Mouse (Mus musculus) heart, embryonic 13.5 days (tissue): ENCODE data around the gene Calcrl. TPM values are rescaled to one million over a fixed set of nuclear protein-coding genes. Genes with fewer than 3 reads are reported as not detected.
"Not testable (repeated sequence)": the region's sequence is repeated elsewhere in the genome, so short reads cannot be mapped to it uniquely, and the experiment has no call there.

Experiments used
- ATAC-seq: fragments of 200-750 bp; cut with Nextera tagmentation; 2 replicates; pipeline ENCODE4 v1.8.0; 2017; ENCODE audit warnings: moderate TSS enrichment; ENCODE audit not compliant: insufficient number of reproducible peaks, low FRiP score, low TSS enrichment; ENCODE audit errors: extremely low read depth
- H3K27ac ChIP-seq: fragments of 300-500 bp; sonication (generic); replicated peaks from 2 replicates; pipeline ENCODE4 v1.5.1; 2015; ENCODE audit warnings: moderate library complexity, mild to moderate bottlenecking, inconsistent platforms
- H3K27me3 ChIP-seq: fragments of 300-500 bp; sonication (generic); replicated peaks from 2 replicates; pipeline ENCODE4 v1.6.1; 2015; ENCODE audit warnings: mild to moderate bottlenecking, inconsistent platforms
- H3K36me3 ChIP-seq: fragments of 300-500 bp; sonication (generic); 2 replicates; pipeline ENCODE4 v1.6.1; 2015; ENCODE audit warnings: mild to moderate bottlenecking, inconsistent platforms
- H3K4me1 ChIP-seq: fragments of 300-500 bp; sonication (generic); 2 replicates; pipeline ENCODE4 v1.6.1; 2015; ENCODE audit warnings: inconsistent platforms
- H3K4me2 ChIP-seq: fragments of 300-500 bp; sonication (generic); 2 replicates; pipeline ENCODE4 v1.6.1; 2015; ENCODE audit warnings: inconsistent platforms, mild to moderate bottlenecking, moderate library complexity
- H3K4me3 ChIP-seq: fragments of 300-500 bp; sonication (generic); 2 replicates; pipeline ENCODE4 v1.5.1; 2015; ENCODE audit warnings: moderate library complexity, mild to moderate bottlenecking, inconsistent platforms
- H3K9ac ChIP-seq: fragments of 300-500 bp; sonication (generic); 2 replicates; pipeline ENCODE4 v1.6.1; 2015; ENCODE audit warnings: inconsistent platforms, mild to moderate bottlenecking, moderate library complexity
- H3K9me3 ChIP-seq: fragments of 300-500 bp; sonication (generic); 2 replicates; pipeline ENCODE4 v1.6.1; 2016; ENCODE audit warnings: inconsistent platforms
- whole genome bisulfite sequencing: fragments of 180-500 bp; shearing (Covaris S2); methylation state at CpG from one replicate; pipeline ENCODE4 v1.1.7; 2015; ENCODE audit warnings: mixed read lengths; 5-methylcytosine and 5-hydroxymethylcytosine counted together
- polyA plus RNA-seq: library from polyadenylated mRNA; unstranded; fragments of >200 nt; fragmentation: Nextera tagmentation; extraction: Ambion mirVana; gene quantifications from 2 replicates; pipeline ENCODE4 v1.2.1, GENCODE M21; 2015

Calcrl gene
- polyA plus RNA-seq, 1 experiment from 2014 or later = 39.2 TPM

- not testable (repeated sequence) for ATAC-seq, H3K4me2 ChIP-seq, H3K27me3 ChIP-seq, H3K4me3 ChIP-seq, H3K36me3 ChIP-seq, H3K9ac ChIP-seq, H3K9me3 ChIP-seq
- peak overlapping the region; percentile 69 for H3K27ac ChIP-seq
- peaks cover 37% of the 10 kb centered on the region for H3K4me1 ChIP-seq
- 74% methylated on average over 14 of the region's 14 CpGs for whole genome bisulfite sequencing
These were observed 36.7 kb downstream of the Calcrl start for GRCm38 (mm10) chr2:84388537-84388936.

- Histone ChIP-seq H3K4me2 (peak overlapping the region; percentile 60), H3K27me3 (no peaks in the 10 kb centered on the region), H3K9ac (peak overlapping the region; percentile 44; the same call in 1 of the 2 replicates), H3K36me3 (no peaks in the 10 kb centered on the region), H3K4me3 (peak overlapping the region; percentile 40; the same call in 1 of the 2 replicates), H3K4me1 (peaks cover 38% of the 10 kb centered on the region), H3K9me3 (no peaks in the 10 kb centered on the region), H3K27ac (peak overlapping the region; percentile 71)
- 37% methylated on average over 7 of the region's 7 CpGs for WGBS
- ATAC-seq = no peak
These were observed 37.2 kb downstream of the Calcrl start for GRCm38 (mm10) chr2:84388023-84388416.

- H3K4me1 ChIP-seq = peaks cover 38% of the 10 kb centered on the region
- WGBS = 47% methylated on average over 11 of the region's 11 CpGs
- peak overlapping the region; percentile 40 for H3K4me3 ChIP-seq
- no peaks in the 10 kb centered on the region for H3K27me3 ChIP-seq
- no peak for ATAC-seq
- peak overlapping the region; percentile 60 for H3K4me2 ChIP-seq
- peak overlapping the region; percentile 71 for H3K27ac ChIP-seq
- no peaks in the 10 kb centered on the region for H3K36me3 ChIP-seq
- H3K9me3 ChIP-seq = no peaks in the 10 kb centered on the region
- peak overlapping the region; percentile 63 for H3K9ac ChIP-seq
These were observed 37.7 kb downstream of the Calcrl start for GRCm38 (mm10) chr2:84387394-84388022.

GRCm38 (mm10) chr2:84386563-84387393 is 38.4 kb downstream of the Calcrl start:
- 44% methylated on average over 18 of the region's 18 CpGs for WGBS

GRCm38 (mm10) chr2:84384911-84385693 is 40.1 kb downstream of the Calcrl start:
- H3K27ac ChIP-seq = peak overlapping the region; percentile 48; the same call in 1 of the 2 replicates

More at GRCm38 (mm10) chr2:84386563-84387393, 38.4 kb downstream of the Calcrl start:
- ATAC-seq = no peak
- Histone ChIP-seq H3K36me3 (no peaks in the 10 kb centered on the region), H3K27me3 (no peaks in the 10 kb centered on the region), H3K4me3 (peak overlapping the region; percentile 40), H3K9me3 (no peaks in the 10 kb centered on the region), H3K9ac (peak overlapping the region; percentile 63), H3K4me1 (peaks cover 42% of the 10 kb centered on the region), H3K27ac (peak overlapping the region; percentile 71), H3K4me2 (peak overlapping the region; percentile 60)

GRCm38 (mm10) chr2:84383828-84384227 is 41.4 kb downstream of the Calcrl start:
- Histone ChIP-seq H3K4me1 (peaks cover 46% of the 10 kb centered on the region), H3K27me3 (no peaks in the 10 kb centered on the region), H3K36me3 (no peaks in the 10 kb centered on the region), H3K4me2 (no peak overlapping the region), H3K9ac (no peak overlapping the region), H3K9me3 (no peaks in the 10 kb centered on the region), H3K27ac (no peak overlapping the region), H3K4me3 (no peak overlapping the region)
- ATAC-seq = no peak
- 68% methylated on average over 4 of the region's 4 CpGs for WGBS

More at GRCm38 (mm10) chr2:84384911-84385693, 40.1 kb downstream of the Calcrl start:
- no peak for ATAC-seq
- 33% methylated on average over 6 of the region's 6 CpGs for WGBS
- Histone ChIP-seq H3K36me3 (no peaks in the 10 kb centered on the region), H3K4me3 (no peak overlapping the region), H3K27me3 (no peaks in the 10 kb centered on the region), H3K9me3 (no peaks in the 10 kb centered on the region), H3K4me2 (no peak overlapping the region), H3K9ac (no peak overlapping the region), H3K4me1 (peaks cover 52% of the 10 kb centered on the region)

GRCm38 (mm10) chr2:84382556-84382955 is 42.7 kb downstream of the Calcrl start:
- no peak overlapping the region for H3K4me3 ChIP-seq
- no peak overlapping the region for H3K27ac ChIP-seq
- H3K4me2 ChIP-seq = no peak overlapping the region
- no peak for ATAC-seq
- no peak overlapping the region for H3K9ac ChIP-seq
- H3K36me3 ChIP-seq = no peaks in the 10 kb centered on the region
- H3K27me3 ChIP-seq = no peaks in the 10 kb centered on the region
- peaks cover 39% of the 10 kb centered on the region for H3K4me1 ChIP-seq
- no peaks in the 10 kb centered on the region for H3K9me3 ChIP-seq

GRCm38 (mm10) chr2:84381997-84382396 is 43.2 kb downstream of the Calcrl start:
- Histone ChIP-seq H3K4me1 (peaks cover 36% of the 10 kb centered on the region), H3K9me3 (no peaks in the 10 kb centered on the region), H3K4me3 (no peak overlapping the region), H3K4me2 (no peak overlapping the region), H3K9ac (no peak overlapping the region), H3K36me3 (no peaks in the 10 kb centered on the region), H3K27ac (0 out of 2 replicates have a peak overlapping the region, but pooled peaks have one; percentile 67), H3K27me3 (no peaks in the 10 kb centered on the region)
- 72% methylated on average over 5 of the region's 5 CpGs for WGBS
- no peak for ATAC-seq

- Histone ChIP-seq H3K36me3 (no peaks in the 10 kb centered on the region), H3K9me3 (no peaks in the 10 kb centered on the region), H3K4me1 (peaks cover 31% of the 10 kb centered on the region), H3K27me3 (no peaks in the 10 kb centered on the region), H3K4me2 (peak overlapping the region; percentile 49), H3K27ac (peak overlapping the region; percentile 67), H3K4me3 (peak overlapping the region; percentile 13; the same call in 1 of the 2 replicates), H3K9ac (no peak overlapping the region)
- WGBS = 21% methylated on average over 11 of the region's 11 CpGs
- no peak for ATAC-seq
These were observed 44.4 kb downstream of the Calcrl start for GRCm38 (mm10) chr2:84380816-84381215.

- Histone ChIP-seq H3K4me2 (no peak overlapping the region), H3K9ac (no peak overlapping the region)
- 59% methylated on average over 5 of the region's 5 CpGs for WGBS
These were observed 46.5 kb downstream of the Calcrl start for GRCm38 (mm10) chr2:84378678-84379077.

GRCm38 (mm10) chr2:84369256-84369655 is 56.0 kb downstream of the Calcrl start:
- Histone ChIP-seq H3K4me3 (no peak overlapping the region), H3K36me3 (peaks cover 9% of the 10 kb centered on the region; the same call in 1 of the 2 replicates), H3K27me3 (no peaks in the 10 kb centered on the region), H3K4me1 (peaks cover 7% of the 10 kb centered on the region), H3K4me2 (0 out of 2 replicates have a peak overlapping the region, but pooled peaks have one; percentile 16), H3K9ac (no peak overlapping the region), H3K27ac (no peak overlapping the region; the same call in 1 of the 2 replicates), H3K9me3 (no peaks in the 10 kb centered on the region)
- no peak for ATAC-seq
- WGBS = 17% methylated on average over 5 of the region's 5 CpGs

More at GRCm38 (mm10) chr2:84378678-84379077, 46.5 kb downstream of the Calcrl start:
- H3K36me3 ChIP-seq = 0 out of 2 replicates have a peak, but pooled peaks cover 3% of the 10 kb centered on the region
- H3K9me3 ChIP-seq = no peaks in the 10 kb centered on the region
- no peak overlapping the region for H3K4me3 ChIP-seq
- H3K27me3 ChIP-seq = no peaks in the 10 kb centered on the region
- no peak for ATAC-seq
- H3K4me1 ChIP-seq = peaks cover 21% of the 10 kb centered on the region
- no peak overlapping the region for H3K27ac ChIP-seq
